Mouse (Mus musculus) embryo, embryonic 10 days (tissue): Measurements from ENCODE around the gene Morc1.

Experiments used
- DNase-seq: peaks from one replicate; pipeline ENCODE4 v3.0.0-alpha.2; 2015; ENCODE audit warnings: low spot score

Gene Morc1

DNA sequence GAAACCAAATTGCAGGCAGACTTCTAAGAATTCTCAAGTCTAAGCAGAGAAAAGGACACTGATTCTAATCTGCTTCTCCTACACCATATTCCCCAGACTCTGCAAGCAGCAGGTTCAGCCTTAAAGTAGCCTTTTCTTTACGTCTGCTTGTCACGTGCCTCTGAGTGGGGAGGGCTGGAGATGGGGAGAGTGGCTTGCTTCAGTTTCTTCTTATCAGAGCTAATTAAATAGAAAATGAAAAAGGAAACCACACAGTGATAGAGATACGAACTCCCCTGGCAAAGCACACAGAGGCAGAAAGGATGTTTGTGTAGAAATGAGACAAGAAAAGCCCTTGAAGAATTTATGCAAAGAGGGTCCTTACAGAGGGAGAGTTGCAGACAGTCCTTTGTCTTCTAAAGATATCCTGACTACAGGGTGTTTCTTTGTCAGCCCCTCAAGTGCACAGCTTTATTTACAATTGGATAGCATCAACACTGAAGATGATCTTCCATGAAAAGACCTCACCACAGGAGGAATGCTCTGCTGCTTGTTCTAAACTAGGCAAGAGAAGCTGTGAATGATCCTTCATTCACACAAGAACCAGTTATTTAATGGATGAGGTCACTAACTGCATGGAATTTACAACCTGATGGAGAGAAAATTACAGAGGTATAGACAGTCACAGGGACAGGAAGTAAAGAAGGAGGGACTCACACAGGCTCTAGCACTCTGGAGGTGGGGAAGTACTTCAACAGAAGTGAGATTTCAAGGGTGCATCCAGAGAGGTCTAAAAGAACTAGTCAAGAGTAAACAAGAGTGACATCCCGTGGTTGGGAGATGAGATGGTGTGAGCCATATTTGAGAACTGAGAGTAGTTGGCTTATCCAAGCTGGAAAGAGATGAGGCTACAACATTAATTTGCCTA lies 44.1 kb downstream of the Morc1 start:
- DNase-seq: no peak

DNA sequence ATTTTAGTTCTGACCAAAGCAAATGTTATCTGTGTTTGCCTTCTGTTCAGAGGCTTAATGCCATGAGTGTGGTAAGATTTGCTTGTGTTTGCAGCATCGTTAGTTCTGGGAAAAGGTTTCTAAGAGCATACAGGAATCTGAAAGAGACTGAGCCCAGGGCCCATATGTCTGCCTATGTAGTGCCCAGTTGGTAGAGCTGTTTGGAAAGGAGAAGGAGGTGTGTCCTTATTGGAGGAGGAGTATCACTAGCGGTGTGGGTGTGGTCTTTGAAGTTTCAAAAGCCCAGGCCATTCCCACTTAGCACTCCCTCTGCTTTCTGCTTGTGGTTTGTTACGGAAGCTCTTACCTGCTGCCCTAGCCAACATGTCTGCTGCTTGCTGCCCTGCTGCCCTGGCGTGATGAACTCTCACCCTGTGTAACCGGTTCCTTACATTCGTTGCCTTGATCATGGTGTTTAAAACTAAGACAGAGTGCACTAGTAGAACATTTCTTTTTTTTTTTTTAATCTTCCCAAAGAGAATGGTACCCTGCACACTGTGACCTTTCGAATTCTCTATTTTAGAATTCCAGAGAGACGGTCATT lies 48.3 kb downstream of the Morc1 start:
- no peak for DNase-seq

DNA sequence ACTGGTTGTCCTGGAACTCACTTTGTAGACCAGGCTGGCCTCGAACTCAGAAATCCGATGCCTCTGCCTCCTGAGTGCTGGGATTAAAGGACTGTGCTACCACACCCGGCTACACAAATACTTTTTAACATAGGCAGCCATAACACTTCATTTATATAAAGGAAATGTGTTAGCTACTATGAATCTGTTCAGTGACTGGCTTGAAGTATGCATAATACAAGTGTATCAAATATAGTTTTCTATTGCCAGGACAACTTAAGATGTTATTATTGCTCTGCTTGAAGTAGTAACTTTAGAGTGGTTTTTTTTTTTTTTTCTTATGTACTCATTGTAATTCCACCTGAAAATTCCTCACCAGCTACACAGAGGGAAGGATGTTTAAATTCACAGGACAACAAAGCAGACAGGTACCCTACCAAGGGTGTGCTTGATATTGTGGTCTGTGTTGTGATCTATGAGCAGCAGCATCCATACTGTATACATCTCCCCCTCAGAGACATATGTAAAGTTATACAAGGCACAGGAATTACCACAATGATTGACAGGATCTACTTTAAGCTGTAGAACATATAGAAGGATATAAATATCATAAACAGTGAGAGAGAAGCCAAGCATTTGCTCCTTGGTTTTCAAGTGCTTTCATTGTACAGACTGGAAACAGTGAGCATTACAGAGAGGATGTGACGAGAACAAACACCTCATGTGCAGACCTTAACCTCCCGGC lies 85.9 kb downstream of the Morc1 start:
- DNase-seq: no peak

DNA sequence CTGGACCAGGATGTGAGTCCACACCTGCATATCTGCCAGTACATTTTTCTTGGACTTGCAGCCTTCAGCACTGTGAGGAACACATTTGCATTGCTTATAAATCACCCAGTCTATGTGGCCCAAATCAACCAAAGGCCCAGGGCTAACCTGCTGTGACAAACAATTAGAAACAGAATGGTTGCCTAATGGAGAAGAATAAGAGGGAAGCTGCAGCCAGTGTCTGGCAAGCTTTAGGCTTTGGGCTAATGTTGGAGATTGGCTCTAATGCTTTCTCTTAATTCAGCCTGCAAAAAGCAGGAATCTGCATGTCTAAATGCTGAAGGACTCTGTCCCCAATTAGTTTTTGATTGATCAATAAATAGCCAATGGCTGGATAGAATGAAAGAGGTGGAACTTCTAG lies 88.5 kb downstream of the Morc1 start:
- DNase-seq: no peak

DNA sequence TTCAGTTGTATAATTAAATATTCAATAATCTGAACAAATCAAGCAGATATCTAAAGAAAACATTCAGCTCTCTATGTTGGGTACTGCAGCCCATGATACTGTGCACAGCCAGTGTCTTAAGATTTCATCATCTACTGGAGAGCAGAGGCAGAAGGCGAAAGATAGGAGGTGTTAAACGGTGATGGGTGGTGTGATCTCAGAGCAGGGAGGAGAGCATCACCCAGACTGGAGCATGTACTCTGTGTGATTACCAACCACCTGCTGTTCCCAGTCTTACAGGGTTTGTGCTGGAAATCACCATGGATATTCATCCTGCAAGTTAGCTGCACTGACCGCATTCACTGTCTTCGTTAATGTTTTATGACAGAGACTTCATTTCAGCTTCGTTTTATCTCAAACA lies 106.1 kb downstream of the Morc1 start:
- no peak for DNase-seq

DNA sequence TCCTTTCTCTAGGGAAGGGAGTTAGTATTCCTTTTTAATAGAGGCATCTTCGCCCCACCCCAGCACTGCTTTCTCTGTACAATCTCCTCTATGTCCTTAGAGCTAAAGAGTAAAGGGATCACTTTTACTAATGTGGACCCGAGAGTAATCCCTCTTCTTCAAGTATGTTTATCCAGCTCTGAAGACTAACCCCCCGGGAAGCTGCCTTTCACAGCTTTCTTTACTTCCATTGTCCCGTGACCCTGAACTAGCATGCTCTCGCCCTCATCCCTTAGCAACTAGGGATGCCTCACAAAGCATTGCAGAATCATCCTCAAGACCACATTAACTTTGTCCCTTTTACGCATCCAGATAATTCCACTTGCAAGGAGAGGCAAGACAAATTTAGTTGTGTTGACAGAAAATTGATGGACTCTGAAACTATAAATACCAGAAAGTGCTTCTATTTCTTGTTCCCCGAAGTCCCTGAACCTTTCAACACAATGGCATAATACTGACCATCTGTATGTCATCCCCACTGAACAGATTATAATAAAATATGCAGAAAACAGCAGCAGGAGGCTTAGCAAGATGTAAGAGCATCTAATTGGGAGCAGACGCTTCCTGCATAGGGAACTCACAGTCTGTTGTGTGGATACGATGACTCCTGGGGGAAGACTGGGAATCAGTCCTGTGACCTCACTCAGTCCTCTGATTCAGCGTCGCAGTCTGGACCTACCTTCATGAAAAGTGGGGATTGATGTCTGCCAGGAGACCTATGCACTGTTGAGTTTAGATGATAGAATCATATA lies 131.4 kb downstream of the Morc1 start:
- DNase-seq: peak; percentile 64

DNA sequence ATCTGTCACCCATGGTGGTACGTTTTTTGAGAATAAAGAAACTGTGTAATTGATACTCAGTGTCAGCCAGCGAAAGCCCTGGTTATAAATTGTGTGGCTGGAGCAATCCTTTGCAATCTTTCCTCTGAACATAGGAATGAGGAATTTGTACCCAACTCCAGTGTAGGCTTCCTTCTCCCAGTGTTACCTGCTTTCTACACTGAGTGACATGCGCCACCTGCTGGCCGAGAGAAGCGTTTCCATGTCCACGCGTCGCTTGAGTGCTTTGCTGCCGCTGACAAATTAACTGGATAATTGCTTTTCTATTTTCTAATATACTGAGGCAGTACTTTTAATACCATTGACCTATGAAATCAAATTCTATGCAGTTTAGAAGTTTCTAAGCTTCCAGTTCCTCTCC lies 139.3 kb downstream of the Morc1 start:
- DNase-seq: peak; percentile 89

DNA sequence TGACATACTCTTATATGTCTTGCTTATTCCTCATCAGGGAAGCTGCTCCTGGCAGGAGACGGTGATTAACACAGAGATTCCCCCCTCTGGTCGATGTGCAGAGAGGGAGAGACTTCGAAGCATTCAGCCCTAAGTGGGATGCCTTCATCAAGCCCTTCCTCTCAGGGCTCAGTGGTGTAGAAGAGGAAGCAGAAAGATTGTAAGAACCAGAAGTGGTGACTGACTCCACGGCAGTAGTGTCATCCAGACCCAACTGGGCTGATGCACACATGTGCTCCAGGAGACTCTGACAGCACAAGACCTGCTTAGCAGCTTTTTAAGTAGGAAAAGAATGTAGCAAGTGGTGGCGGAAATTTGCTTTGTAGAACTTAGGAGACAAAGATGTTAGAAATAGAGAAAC lies 143.0 kb downstream of the Morc1 start:
- DNase-seq: no peak

DNA sequence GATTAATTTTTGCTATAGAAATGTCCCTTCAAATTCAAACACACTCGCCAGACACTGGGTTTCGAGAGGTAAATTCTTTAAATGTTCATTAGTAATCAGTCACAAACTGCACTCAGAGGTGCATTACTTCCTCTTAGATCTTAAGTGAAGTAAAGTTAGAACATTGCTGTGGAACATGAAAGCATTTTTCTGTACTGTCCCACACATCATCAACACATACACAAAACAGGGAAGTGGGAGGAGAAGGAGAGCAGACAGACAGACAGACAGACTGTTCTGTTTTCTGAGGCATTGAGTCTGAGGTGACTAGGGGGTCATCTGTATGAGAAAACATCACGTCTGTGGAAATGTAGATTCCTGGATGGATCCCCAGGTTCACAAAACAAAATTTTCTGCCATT lies 143.5 kb downstream of the Morc1 start:
- no peak for DNase-seq

DNA sequence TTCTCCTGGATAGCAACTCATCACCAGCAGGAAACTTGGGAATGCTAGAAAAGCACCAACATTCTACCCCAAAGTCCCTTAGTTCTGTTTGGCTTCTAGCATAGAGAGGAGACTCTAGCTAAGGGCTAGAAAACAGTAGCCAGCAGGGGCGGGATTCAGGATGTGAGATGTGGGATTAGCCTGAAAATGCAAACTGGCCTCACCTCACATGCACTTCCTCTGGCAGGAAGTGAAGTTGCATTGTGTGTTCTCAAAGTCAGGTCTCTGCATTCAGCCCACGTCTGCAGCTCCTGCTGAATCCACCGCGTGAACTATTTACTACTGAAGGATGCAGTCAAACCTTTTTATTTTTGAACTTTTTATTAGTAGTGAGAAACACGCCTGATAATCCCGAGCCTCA lies 154.3 kb downstream of the Morc1 start:
- DNase-seq: no peak

DNA sequence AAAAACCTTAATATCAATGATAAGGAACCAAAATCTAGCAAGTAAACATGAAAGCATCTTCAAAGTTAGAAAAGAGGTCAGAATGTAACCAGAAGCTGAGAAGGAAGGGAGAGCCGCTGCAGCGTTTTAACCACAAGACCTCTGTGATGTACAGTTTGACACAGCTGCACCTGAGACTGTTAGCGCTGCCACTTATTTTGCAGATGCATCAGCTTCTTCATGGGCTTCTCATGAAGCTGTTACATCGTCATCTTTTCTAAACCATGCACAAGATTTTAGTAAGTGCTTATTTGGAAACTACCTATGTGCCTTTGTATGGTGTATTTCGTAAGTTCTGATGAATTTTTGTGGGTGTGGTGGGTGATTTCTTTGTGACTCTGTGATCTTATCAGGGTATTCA lies 163.4 kb downstream of the Morc1 start:
- no peak for DNase-seq

DNA sequence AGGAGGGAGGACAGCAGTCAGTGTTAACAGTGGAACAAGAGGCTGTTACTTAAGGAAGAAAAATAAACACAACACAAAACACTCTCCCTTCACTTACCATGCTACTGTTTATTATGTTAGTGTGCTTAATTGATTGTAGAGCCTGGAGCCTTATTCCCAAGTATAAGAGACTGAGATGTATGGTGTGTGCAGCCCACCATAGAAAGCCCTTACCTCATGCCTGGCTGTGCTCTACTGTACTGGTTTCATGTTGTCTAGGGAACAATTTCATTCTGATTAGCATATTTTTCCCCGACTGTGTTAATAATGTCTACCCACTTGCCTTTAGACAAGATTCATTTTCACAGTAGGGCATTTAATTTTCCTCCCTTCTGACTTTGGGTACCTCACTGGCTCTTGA lies 164.2 kb downstream of the Morc1 start:
- DNase-seq: no peak

DNA sequence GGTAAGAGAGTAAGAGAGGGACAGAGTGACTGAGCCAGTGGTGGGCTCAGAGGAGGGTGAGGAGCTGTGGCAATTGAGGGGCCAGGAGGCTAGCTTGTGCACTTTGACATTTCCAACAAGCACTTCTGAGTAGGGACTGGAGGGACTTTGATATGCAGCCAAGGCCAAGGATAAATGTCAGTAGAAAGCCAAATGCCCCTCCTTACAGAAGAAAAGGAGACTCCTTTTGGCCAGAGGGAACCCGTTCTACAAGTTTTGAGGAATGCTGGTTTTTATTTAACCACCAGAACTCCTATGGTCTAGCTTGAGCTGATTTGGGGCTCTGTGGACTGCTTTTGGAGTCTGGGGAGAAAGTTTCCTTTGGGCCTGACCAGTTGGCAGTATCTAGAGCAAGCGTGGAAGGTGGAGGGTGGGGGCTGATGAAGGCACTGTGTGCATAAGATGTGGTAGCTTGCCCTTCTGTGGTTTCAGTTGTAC lies 172.7 kb downstream of the Morc1 start:
- DNase-seq: no peak

DNA sequence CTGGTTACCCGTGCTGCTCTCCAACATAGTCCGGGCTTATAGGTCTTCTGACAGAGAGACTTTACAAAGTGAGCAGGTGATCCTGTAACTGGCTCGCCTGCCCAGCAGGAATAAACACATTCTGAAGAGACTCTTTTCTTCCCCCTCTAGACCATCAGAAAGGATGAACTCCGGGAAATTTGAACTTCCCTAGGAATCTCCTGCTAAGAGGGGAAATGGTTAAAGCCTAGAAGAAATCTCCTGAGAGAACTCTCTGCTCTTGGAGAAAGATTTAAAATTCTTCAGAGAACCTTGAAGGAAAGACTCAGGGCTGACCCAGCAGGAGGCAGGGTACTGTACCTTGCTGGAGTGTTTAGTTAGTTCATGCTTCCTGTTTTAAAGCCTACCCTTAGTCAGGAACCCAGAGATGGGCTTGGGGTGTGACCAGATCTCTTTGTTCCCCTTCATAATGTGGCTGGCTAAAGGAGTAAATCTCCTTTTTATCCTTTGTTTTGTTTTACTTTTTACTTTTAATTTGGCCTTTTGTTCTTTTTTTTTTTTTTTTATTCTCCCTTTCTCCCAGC lies 175.5 kb downstream of the Morc1 start:
- no peak for DNase-seq

DNA sequence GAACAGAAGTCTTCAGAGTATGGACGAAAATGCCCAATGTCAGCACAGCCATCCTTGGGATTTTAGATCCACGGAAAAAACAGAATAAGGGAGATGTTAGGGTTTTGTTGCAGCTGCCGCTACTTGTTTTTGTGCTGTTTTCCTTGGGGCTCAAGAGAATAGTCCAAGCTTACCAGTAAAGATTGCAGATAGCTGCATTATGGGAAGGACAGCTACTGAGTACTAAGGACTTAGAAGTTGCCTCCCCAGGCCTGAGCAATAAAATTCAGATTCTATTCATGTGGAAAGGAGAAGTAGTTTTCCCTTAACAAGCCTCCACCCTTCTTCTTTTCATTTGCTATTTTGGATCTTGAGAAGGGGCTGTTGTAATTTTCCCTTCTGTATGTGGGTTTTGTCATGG lies 177.2 kb downstream of the Morc1 start:
- DNase-seq: no peak

DNA sequence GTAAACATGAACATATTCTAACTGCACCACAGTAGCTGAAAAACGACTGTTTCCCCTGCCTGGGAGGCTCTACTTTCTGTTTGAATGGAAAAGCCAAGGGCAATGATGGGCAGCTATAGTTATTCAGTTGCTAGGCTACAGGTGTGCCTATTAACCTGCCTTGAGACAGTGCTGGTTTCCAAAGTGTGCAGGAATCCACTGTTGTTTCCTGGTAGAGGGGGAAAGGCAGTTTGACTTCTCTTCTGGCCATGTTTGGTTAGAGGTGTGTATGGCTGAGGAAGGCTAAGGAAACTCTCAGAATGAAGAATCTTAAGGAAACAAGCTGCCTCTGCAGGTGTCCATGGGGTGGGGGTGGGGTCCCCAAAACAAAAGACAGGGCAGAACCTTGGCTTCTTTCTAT lies 179.8 kb downstream of the Morc1 start:
- DNase-seq: no peak

DNA sequence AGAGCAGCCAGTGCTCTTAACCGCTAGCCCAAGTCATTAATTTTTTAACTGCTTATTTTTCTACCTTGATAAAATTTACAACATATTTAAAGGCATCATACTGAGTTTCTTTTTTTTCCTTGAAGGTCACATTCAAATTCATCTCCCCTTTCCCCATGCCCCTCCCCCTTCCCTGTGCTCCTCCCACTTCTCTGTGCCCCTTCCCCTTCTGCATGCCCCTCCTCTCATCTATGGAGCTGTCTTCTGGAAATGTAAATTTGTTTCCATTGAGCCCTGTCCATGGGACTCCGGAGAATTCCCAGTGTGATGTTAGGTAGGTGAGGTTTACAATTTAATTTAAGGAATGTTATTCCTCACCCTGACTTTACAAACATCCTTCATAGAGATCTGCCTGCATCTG lies 180.4 kb downstream of the Morc1 start:
- DNase-seq: no peak

DNA sequence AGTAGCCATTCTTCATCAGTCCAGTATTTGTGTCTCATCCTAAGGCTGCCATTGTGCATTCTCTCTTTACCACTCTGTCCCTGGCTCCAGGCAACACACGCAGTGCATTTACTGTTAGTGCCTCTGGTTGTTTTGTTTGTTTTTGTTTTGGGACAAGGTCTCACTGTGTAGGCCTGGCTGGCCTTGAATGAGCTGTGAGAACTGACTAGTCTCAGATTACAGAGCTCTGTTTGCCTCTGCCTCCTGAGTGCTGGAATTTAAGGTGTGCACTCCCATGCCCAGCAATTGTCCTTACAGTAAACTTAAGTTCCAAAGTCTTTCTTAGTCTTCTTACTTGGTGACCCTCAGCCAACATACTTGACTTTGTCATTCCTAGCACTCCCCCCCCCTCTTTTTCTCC lies 182.7 kb downstream of the Morc1 start:
- no peak for DNase-seq

DNA sequence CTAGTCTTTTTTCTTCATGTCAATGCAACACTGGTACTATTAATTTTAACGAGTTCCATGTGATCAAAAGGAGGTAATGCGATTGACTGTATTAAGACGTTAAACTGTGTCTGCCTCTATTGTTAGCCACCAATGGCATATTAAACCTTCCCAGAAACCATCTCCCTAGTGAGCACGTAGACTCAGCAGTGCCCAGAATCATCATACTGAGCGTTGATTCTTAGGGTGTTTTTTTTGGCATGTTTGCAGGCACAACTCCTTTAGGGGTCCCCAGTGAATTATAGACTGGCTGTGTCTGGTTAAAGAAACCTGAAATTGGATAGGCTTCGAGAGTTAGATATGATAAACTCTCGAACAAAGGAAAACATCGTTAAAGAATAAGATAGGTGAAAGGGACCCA lies 189.5 kb downstream of the Morc1 start:
- DNase-seq: no peak

DNA sequence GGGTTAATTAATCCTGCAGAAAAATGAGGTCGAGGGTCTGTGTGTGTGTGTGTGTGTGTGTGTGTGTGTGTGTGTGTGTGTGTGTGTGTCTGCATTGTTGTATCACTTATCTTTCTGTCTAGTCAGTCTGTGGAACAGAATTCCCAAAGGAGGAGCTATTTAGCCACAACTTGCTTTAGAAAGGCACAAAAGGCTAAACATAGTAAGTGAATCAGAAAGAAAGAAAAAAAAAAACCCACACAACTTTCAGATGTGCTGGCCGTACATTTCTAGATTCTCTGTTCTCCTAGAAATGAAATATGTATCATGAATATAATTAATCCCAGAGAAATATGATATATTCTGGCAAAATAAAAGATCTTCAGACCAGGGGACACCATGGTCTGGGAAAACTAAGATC lies 190.0 kb downstream of the Morc1 start:
- DNase-seq: no peak

DNA sequence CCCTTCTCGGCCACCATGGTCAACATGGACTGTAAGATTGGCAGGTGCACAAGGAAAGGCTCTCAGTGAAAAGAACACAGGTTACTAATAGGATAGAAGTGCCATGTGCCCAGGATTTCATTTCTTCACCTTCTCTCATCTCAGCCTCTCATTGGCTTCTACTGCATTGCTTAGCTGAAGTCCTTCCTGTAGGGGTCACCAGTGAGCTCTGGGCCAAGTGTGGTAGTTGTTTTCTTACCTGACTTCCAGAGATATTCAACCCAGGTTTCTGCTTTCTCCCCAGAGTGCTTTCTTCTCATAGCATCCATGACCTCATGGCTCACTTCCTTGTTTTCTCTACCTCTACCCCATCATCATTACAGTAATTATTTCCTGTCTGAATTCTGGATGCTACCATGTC lies 192.4 kb downstream of the Morc1 start:
- DNase-seq: no peak

DNA sequence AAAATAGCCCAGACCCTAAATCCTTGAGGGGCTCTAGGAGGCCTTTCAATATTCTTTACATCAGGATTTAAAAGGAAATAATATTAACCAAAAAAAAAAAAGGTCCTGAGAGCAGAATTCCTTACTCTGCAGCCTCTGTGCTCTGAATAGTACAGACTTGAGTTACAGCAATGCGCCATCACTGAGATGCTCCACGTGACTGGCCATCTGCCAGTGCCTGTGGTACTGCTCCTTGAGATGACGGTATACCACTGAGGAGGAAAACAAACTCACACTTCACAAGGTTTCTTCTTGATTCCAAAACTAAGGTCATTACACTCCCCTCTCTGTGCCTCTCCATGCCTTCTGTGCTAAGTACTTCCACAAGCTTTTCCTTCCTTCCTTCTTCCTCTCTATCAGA lies 195.1 kb downstream of the Morc1 start:
- DNase-seq: no peak
